Mouse (Mus musculus) limb, embryonic 12.5 days (tissue): ENCODE results near the gene Ski. TPM values are rescaled to one million over a fixed set of nuclear protein-coding genes. Genes with fewer than 3 reads are reported as not detected.
A peak's percentile ranks its signal among the peaks of the same experiment; 100 is the strongest.

Experiments used
- ATAC-seq: fragments of 200-750 bp; cut with Nextera tagmentation; 2 replicates; pipeline ENCODE4 v1.8.0; 2017; ENCODE audit warnings: low read depth, moderate TSS enrichment; ENCODE audit not compliant: insufficient number of reproducible peaks, insufficient read depth, low FRiP score, low TSS enrichment
- H3K27ac ChIP-seq: fragments of 300-500 bp; sonication (generic); 2 replicates; pipeline ENCODE4 v1.5.1; 2016; ENCODE audit warnings: mild to moderate bottlenecking, moderate library complexity
- H3K27me3 ChIP-seq: fragments of 300-500 bp; sonication (generic); 2 replicates; pipeline ENCODE4 v1.6.1; 2016; ENCODE audit warnings: mild to moderate bottlenecking, moderate library complexity
- H3K36me3 ChIP-seq: fragments of 300-500 bp; sonication (generic); 2 replicates; pipeline ENCODE4 v1.6.1; 2016; ENCODE audit warnings: mild to moderate bottlenecking, moderate library complexity
- H3K4me1 ChIP-seq: fragments of 300-500 bp; sonication (generic); replicated peaks from 2 replicates; pipeline ENCODE4 v1.6.1; 2016
- H3K4me2 ChIP-seq: fragments of 300-500 bp; sonication (generic); 2 replicates; pipeline ENCODE4 v1.6.1; 2016; ENCODE audit warnings: mild to moderate bottlenecking, moderate library complexity
- H3K4me3 ChIP-seq: fragments of 300-500 bp; sonication (generic); replicated peaks from 2 replicates; pipeline ENCODE4 v1.5.1; 2016; ENCODE audit warnings: mild to moderate bottlenecking
- H3K9ac ChIP-seq: fragments of 300-500 bp; sonication (generic); replicated peaks from 2 replicates; pipeline ENCODE4 v1.6.1; 2016; ENCODE audit warnings: mild to moderate bottlenecking, moderate library complexity
- H3K9me3 ChIP-seq: fragments of 300-500 bp; sonication (generic); 2 replicates; pipeline ENCODE4 v1.6.1; 2016; ENCODE audit warnings: mild to moderate bottlenecking, moderate library complexity
- WGBS: fragments of 180-500 bp; shearing (Covaris S2); methylation state at CpG from one replicate; pipeline ENCODE4 v1.1.7; 2016; 5-methylcytosine and 5-hydroxymethylcytosine counted together
- polyA plus RNA-seq: library from polyadenylated mRNA; unstranded; fragments of >200 nt; fragmentation: Nextera tagmentation; extraction: Ambion mirVana; gene quantifications from 2 replicates; pipeline ENCODE4 v1.2.1, GENCODE M21; 2016

The Ski gene
- polyA plus RNA-seq, 1 experiment from 2014 or later: 18.8 TPM

DNA sequence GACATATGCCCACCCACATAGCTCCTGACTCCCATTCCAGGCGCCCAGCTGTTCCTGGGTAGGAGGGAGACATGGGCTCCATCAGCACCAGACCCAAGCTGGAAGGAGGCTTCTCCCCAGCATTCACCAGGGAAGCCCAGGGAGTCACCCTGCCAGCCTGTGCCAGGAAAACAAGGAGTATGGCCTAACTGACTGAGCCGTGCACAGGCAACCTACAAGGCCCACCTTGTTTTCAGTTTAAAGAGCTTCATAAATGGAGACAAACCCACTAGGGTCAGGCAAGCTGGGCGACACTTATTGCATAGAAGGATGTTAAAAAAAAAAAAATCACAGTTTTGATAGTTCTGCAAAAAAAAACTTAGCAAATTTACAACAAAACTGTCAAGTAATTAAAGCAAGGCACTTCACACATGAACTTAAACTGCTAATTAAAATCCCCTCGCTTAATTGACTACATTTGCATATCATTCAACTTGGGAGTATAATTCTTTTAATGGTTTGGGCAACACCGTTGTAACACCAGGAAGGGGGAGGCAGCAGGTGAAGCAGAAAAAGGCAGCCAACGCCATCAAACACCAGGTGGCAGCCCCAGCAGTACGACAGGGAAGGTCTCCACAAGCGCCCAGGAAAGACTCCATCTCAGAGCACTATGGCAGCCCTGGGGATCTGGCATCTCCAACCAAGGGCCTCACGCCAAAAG, 9.2 kb downstream of the Ski start:
- Histone ChIP-seq H3K9me3 (no peaks in the 10 kb centered on the region), H3K27me3 (no peaks in the 10 kb centered on the region), H3K36me3 (peaks cover 31% of the 10 kb centered on the region), H3K27ac (no peak overlapping the region), H3K4me2 (no peak overlapping the region), H3K9ac (0 out of 2 replicates have a peak overlapping the region, but pooled peaks have one; percentile 31), H3K4me1 (peaks cover 76% of the 10 kb centered on the region), H3K4me3 (no peak overlapping the region)
- ATAC-seq: no peak
- WGBS: 57% methylated on average over 9 of the region's 9 CpGs

DNA sequence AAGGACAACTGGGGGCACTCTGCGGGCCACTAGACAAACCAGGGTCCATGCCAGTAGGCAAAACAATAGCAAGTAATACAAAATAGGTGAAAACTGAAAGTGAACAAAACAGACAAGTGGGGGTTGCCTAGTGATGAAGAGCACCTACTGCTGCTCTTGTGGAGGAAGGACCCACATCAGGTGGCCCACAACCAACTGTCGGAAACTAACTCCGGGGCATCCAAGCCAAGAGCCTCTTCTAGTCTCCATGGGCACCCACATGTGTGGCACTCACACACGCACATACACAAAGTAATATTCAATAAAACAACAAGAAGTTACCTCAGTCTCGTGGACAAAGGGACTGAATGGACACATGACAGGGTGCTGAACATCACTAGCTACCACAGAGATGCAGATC, 12.9 kb downstream of the Ski start:
- Histone ChIP-seq H3K27me3 (no peaks in the 10 kb centered on the region), H3K4me1 (peaks cover 73% of the 10 kb centered on the region), H3K36me3 (peaks cover 24% of the 10 kb centered on the region), H3K27ac (no peak overlapping the region), H3K9me3 (no peaks in the 10 kb centered on the region), H3K9ac (no peak overlapping the region), H3K4me3 (no peak overlapping the region), H3K4me2 (no peak overlapping the region)
- WGBS: 96% methylated on average over 5 of the region's 5 CpGs
- no peak for ATAC-seq

DNA sequence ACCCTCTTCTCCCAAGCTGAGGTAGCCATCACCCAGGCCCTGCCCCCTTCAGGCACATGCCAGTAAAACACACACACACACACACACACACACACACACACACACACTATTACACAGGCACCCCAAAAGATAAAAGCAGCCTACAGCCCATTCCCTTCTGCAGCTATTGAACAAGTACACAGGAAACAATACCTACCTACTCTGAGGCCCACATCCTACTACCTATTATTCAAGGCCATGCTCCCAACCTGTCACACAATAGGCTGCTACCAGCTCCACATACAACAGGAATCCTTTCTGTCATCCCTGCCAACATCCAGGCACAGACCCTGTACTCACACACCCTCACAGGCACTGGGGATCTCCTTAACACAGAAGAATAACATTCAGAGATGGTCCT, 13.3 kb downstream of the Ski start:
- no peak overlapping the region for H3K4me3 ChIP-seq
- H3K4me2 ChIP-seq: no peak overlapping the region
- no peak overlapping the region for H3K9ac ChIP-seq
- no peaks in the 10 kb centered on the region for H3K9me3 ChIP-seq
- H3K27me3 ChIP-seq: no peaks in the 10 kb centered on the region
- no peak for ATAC-seq
- H3K36me3 ChIP-seq: peaks cover 28% of the 10 kb centered on the region
- H3K27ac ChIP-seq: peak overlapping the region; percentile 3; the same call in 1 of the 2 replicates
- H3K4me1 ChIP-seq: peaks cover 69% of the 10 kb centered on the region

DNA sequence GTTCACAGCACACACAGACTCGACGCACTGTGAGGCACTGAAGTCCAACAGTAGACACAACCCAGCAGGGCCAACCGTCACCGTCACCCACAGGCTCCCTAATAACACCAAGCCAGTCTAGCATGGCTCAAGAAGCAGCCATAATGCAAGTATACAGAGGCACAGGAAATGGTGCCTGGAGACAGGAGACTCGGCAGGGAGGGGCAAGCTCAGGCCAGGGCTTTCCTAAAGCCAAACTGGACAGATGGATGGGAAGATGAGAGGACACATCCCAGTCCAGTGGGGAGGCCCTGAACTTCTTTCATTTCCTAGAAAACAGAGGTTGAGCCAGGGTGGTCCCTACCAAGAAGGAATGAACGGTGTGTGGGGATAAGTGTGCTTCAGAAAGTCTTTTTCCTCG, 13.8 kb downstream of the Ski start:
- Histone ChIP-seq H3K9ac (no peak overlapping the region), H3K27me3 (no peaks in the 10 kb centered on the region), H3K27ac (peak overlapping the region; percentile 3; the same call in 1 of the 2 replicates), H3K4me3 (no peak overlapping the region), H3K9me3 (no peaks in the 10 kb centered on the region), H3K4me2 (no peak overlapping the region), H3K36me3 (peaks cover 30% of the 10 kb centered on the region), H3K4me1 (peaks cover 66% of the 10 kb centered on the region)
- WGBS: 69% methylated on average over 7 of the region's 7 CpGs
- ATAC-seq: no peak

DNA sequence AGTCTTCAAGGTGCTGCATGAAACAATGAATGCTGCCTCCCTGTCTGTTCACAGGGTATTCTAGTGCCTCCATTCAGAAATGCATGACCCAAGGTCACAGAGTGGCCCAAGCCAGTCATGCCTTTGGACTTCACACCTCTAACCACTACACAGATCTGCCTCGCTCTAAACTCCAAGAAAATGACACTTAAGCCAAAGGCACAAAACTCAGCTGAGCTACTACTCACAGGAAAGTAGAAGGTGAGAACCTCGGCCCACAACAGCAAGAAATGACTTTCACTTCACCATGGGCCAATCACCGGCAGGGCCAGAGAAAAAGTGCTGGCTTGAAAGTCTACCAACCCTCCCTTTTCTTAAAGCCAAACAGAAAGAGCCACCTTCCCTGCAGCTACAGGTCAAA, 14.6 kb downstream of the Ski start:
- H3K4me1 ChIP-seq: peaks cover 67% of the 10 kb centered on the region
- no peak overlapping the region for H3K27ac ChIP-seq
- H3K36me3 ChIP-seq: peaks cover 28% of the 10 kb centered on the region
- H3K27me3 ChIP-seq: no peaks in the 10 kb centered on the region
- H3K4me3 ChIP-seq: no peak overlapping the region
- H3K4me2 ChIP-seq: no peak overlapping the region
- no peak for ATAC-seq
- H3K9me3 ChIP-seq: no peaks in the 10 kb centered on the region
- WGBS: 65% methylated on average over 3 of the region's 3 CpGs
- no peak overlapping the region for H3K9ac ChIP-seq

DNA sequence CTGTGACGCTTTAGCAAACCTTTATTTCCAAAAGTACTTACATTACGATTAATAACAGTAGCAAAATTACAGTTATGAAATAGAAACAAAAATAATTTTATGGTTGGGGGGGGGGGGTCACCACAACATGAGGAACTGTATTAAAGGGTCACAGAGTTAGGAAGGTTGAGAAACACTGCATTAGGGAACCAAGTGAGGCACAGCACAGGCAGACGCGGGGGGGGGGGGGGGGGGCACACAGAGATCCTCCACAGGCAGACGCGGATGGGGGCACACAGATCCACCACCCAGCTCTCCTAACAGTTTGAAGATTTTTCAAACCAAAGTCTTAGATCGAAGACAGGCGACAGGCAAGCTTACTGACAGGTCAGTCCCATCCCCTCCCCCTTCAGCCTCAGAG, 15.9 kb downstream of the Ski start:
- no peak overlapping the region for H3K27ac ChIP-seq
- no peaks in the 10 kb centered on the region for H3K9me3 ChIP-seq
- H3K4me2 ChIP-seq: no peak overlapping the region
- peaks cover 20% of the 10 kb centered on the region for H3K36me3 ChIP-seq
- 67% methylated on average over 6 of the region's 8 CpGs for WGBS
- H3K27me3 ChIP-seq: no peaks in the 10 kb centered on the region
- no peak for ATAC-seq
- no peak overlapping the region for H3K9ac ChIP-seq
- H3K4me1 ChIP-seq: peaks cover 73% of the 10 kb centered on the region
- H3K4me3 ChIP-seq: no peak overlapping the region

DNA sequence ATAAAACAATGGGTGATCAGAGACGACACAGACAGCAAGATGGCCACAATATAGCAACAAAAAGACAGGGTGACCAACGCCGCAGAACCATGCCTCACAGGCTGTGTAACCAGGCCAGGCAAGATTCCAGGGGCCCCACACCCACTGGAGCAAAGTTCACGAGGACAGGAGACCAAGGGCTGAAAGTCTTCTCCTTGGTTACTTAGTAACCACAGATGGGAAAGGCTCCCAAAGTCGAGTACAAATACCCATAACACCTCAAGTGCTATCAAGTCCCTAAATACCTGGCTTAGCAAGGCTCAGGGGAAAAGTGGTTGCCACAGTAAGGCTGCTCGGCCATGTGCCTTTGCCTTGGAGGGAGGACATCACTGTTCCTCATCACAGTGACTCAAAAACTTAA, 16.5 kb downstream of the Ski start:
- no peak overlapping the region for H3K4me2 ChIP-seq
- H3K9me3 ChIP-seq: no peaks in the 10 kb centered on the region
- no peak overlapping the region for H3K4me3 ChIP-seq
- ATAC-seq: no peak
- no peaks in the 10 kb centered on the region for H3K27me3 ChIP-seq
- H3K27ac ChIP-seq: no peak overlapping the region
- peaks cover 79% of the 10 kb centered on the region for H3K4me1 ChIP-seq
- peaks cover 14% of the 10 kb centered on the region for H3K36me3 ChIP-seq
- WGBS: 71% methylated on average over 6 of the region's 6 CpGs
- H3K9ac ChIP-seq: 0 out of 2 replicates have a peak overlapping the region, but pooled peaks have one; percentile 2

DNA sequence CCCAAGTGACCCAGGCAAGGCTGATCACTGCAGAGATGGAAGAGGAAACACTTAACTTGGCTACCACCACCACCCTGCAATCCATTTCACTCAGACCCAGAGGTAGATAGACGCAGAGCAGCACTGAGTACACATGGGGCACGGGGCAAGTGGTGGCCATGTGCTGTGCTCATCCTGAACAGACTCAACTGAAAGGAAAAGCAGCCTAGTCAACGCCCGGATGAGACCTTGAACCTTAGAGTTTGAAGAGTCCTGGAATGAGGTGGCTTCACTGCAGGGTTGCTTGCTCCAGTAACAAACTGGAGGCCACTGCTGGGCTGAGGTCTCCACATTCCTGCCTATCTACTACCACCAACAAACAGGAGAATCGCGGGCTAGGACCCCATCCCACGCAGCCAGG, 20.6 kb downstream of the Ski start:
- Histone ChIP-seq H3K27me3 (no peaks in the 10 kb centered on the region), H3K4me3 (no peak overlapping the region), H3K27ac (0 out of 2 replicates have a peak overlapping the region, but pooled peaks have one; percentile 41), H3K36me3 (peaks cover 7% of the 10 kb centered on the region; the same call in 1 of the 2 replicates), H3K4me1 (peaks cover 83% of the 10 kb centered on the region), H3K9ac (no peak overlapping the region), H3K9me3 (no peaks in the 10 kb centered on the region), H3K4me2 (no peak overlapping the region)
- ATAC-seq: no peak
- 91% methylated on average over 7 of the region's 7 CpGs for WGBS

DNA sequence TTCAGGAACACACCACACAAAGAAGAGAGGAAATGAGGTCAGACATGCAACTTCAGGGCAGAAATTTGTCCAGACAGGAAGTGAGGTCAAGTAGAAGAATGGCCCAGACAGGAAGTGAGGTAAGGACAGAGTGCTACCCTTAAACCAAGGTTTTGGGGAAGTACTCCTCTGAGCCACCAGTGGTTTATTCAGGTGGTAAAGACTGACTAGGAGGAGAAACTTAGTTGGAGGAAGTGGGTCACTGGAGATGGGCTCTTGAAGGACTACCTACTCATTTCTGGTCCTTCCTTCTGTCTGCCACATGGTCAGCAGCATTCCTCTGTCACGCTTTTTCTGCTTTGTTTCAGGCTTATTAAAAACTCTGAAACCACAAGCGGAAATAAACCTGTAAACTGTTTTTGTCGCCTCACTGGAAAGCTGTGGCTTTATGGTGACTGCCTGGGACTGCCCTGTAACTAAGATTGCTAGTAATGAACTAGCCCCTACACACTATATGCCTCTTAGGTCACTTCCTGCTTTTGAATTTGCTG, 21.5 kb downstream of the Ski start:
- H3K4me2 ChIP-seq: no peak overlapping the region
- H3K27ac ChIP-seq: peak overlapping the region; percentile 41; the same call in 1 of the 2 replicates
- H3K4me3 ChIP-seq: no peak overlapping the region
- ATAC-seq: no peak
- no peak overlapping the region for H3K9ac ChIP-seq
- H3K36me3 ChIP-seq: peaks cover 7% of the 10 kb centered on the region; the same call in 1 of the 2 replicates
- no peaks in the 10 kb centered on the region for H3K27me3 ChIP-seq
- no peaks in the 10 kb centered on the region for H3K9me3 ChIP-seq
- whole genome bisulfite sequencing: 64% methylated on average over 3 of the region's 3 CpGs
- H3K4me1 ChIP-seq: peaks cover 83% of the 10 kb centered on the region

DNA sequence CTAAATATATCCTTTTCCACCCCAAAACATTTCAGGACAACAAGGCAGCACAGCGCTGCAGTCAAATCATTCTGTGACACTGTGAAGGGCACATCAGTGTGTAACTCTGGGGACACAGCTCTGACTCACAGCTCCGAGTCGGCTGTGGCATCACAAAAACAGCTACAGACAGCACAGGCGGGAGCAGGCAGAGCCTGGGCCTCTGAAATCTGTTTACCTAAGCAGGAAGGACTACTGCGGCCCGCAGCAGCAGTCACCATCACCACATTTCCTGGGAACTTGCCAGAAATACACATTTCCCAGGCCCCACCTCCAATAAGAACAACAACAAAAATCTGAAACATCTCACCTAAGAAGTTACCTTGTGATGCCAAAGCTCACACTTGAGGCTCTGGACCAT, 24.7 kb downstream of the Ski start:
- H3K27ac ChIP-seq: no peak overlapping the region
- H3K9ac ChIP-seq: no peak overlapping the region
- H3K4me1 ChIP-seq: peaks cover 81% of the 10 kb centered on the region
- ATAC-seq: no peak
- WGBS: 34% methylated on average over 6 of the region's 6 CpGs
- H3K27me3 ChIP-seq: no peaks in the 10 kb centered on the region
- H3K36me3 ChIP-seq: peaks cover 6% of the 10 kb centered on the region; the same call in 1 of the 2 replicates
- H3K9me3 ChIP-seq: no peaks in the 10 kb centered on the region
- H3K4me2 ChIP-seq: no peak overlapping the region
- H3K4me3 ChIP-seq: no peak overlapping the region

DNA sequence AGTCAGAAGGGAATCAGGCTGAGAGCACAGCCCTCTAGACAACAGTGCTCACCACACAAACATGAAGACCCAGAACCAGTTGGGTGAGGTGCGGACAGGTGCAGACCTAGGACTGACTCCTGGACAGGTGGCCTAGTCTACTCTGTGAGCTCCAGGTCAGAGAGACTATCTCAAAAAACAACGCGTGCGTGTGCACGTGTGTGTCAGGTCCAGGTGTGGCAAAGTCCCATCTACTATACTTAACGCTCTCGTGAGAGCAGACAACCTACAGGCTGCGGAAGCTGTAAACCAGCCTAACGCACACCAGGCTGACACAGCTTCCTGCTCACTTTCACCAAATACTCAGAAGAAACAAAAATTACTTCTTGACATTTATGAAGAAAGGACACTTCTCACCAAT, 27.2 kb downstream of the Ski start:
- no peaks in the 10 kb centered on the region for H3K27me3 ChIP-seq
- no peak for ATAC-seq
- H3K9me3 ChIP-seq: no peaks in the 10 kb centered on the region
- no peak overlapping the region for H3K4me2 ChIP-seq
- H3K4me1 ChIP-seq: peaks cover 79% of the 10 kb centered on the region
- WGBS: 75% methylated on average over 9 of the region's 9 CpGs
- H3K9ac ChIP-seq: no peak overlapping the region
- H3K27ac ChIP-seq: no peak overlapping the region
- peaks cover 6% of the 10 kb centered on the region; the same call in 1 of the 2 replicates for H3K36me3 ChIP-seq
- no peak overlapping the region for H3K4me3 ChIP-seq
